Mouse (Mus musculus) forebrain, embryonic 10.5 days (tissue): ENCODE results near the gene Zfp511. TPM values are rescaled to one million over a fixed set of nuclear protein-coding genes. Genes with fewer than 3 reads are reported as not detected.

Experiments used
- DNase-seq: peaks from one replicate; pipeline ENCODE4 v3.0.0-alpha.2; 2017; ENCODE audit warnings: low spot score; ENCODE audit errors: extremely low spot score
- H3K27ac ChIP-seq: fragments of 300-500 bp; sonication (generic); 2 replicates; pipeline ENCODE4 v1.5.1; 2016; ENCODE audit warnings: mild to moderate bottlenecking
- H3K27me3 ChIP-seq: fragments of 300-500 bp; sonication (generic); 2 replicates; pipeline ENCODE4 v1.6.1; 2016; ENCODE audit warnings: mild to moderate bottlenecking; ENCODE audit not compliant: poor library complexity, severe bottlenecking
- H3K36me3 ChIP-seq: fragments of 300-500 bp; sonication (generic); replicated peaks from 2 replicates; pipeline ENCODE4 v1.6.1; 2016; ENCODE audit warnings: mild to moderate bottlenecking, moderate library complexity
- H3K4me1 ChIP-seq: fragments of 300-500 bp; sonication (generic); 2 replicates; pipeline ENCODE4 v1.6.1; 2016
- H3K4me3 ChIP-seq: fragments of 300-500 bp; sonication (generic); 2 replicates; pipeline ENCODE4 v1.5.1; 2016; ENCODE audit warnings: mild to moderate bottlenecking, moderate library complexity
- H3K9me3 ChIP-seq: fragments of 300-500 bp; sonication (generic); 2 replicates; pipeline ENCODE4 v1.6.1; 2016; ENCODE audit warnings: mild to moderate bottlenecking, moderate library complexity
- WGBS: fragments of 180-500 bp; shearing (Covaris S2); methylation state at CpG from one replicate; pipeline ENCODE4 v1.1.7; 2016; 5-methylcytosine and 5-hydroxymethylcytosine counted together
- microRNA-seq: library from miRNA; unstranded; fragments of <30 nt; microRNA quantifications from one replicate; pipeline ENCODE4, GENCODE M21; 2017
- polyA plus RNA-seq: library from polyadenylated mRNA; unstranded; fragments of >200 nt; fragmentation: Nextera tagmentation; extraction: Ambion mirVana; gene quantifications from 2 replicates; pipeline ENCODE4 v1.2.1, GENCODE M21; 2016

The Zfp511 gene
- polyA plus RNA-seq, 1 experiment from 2014 or later: 41.7 TPM

DNA sequence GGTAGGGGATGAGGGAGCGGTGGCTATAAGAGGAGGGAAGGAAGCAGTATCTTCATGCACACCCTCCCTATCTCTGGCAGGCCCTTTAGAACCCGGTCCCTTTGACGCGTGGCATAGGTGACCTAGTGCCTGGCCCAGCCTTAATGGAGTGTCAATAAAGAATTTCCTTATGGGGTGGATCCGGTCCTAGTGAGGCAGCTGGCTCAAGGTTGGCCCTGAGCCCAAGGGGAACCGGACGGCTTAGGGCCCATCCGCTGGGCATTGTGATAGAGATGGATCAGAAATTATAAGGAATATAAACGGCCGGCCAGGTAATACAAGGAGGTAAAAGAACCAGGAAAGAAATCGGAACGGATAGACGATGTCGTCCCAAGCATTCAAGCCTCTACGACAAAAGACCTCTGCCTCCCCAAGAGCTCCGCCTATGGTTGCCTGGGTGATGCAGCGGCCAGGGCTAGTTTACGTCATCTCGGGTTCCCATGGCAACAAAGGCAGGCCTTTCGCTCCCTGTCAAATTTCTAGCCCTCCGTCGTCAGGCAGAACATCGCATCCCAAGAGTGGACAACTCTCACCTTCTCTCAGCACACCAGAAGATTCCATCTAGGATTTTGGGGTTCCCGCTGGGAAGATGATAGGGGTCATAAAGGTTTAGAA is 44.4 kb downstream of the Zfp511 start:
- peaks cover 36% of the 10 kb centered on the region for H3K4me1 ChIP-seq
- DNase-seq: peak; percentile 89
- H3K36me3 ChIP-seq: no peaks in the 10 kb centered on the region
- H3K27me3 ChIP-seq: peaks cover 56% of the 10 kb centered on the region
- peak overlapping the region; percentile 79 for H3K27ac ChIP-seq
- H3K9me3 ChIP-seq: no peaks in the 10 kb centered on the region
- 4% methylated on average over 24 of the region's 24 CpGs for WGBS
- H3K4me3 ChIP-seq: peak overlapping the region; percentile 49

- H3K4me3 ChIP-seq: peak overlapping the region; percentile 49
- WGBS: 13% methylated on average over 20 of the region's 20 CpGs
- peaks cover 36% of the 10 kb centered on the region for H3K4me1 ChIP-seq
- DNase-seq: no peak
- no peaks in the 10 kb centered on the region for H3K9me3 ChIP-seq
- no peak overlapping the region for H3K27ac ChIP-seq
- H3K36me3 ChIP-seq: no peaks in the 10 kb centered on the region
- H3K27me3 ChIP-seq: peaks cover 49% of the 10 kb centered on the region
These were observed 45.4 kb downstream of the Zfp511 start for GRCm38 (mm10) chr7:140081408-140082241.

GRCm38 (mm10) chr7:140082242-140082678 is 46.1 kb downstream of the Zfp511 start, which contains the start of gene Caly:
Caly (minus strand) TSS chr7:140082548.
- WGBS: 7% methylated on average over 18 of the region's 18 CpGs
- Histone ChIP-seq H3K27ac (no peak within 1 kb of the TSS), H3K9me3 (no peaks in the 10 kb centered on the region), H3K36me3 (no peaks in the 10 kb centered on the region), H3K27me3 (peaks cover 49% of the 10 kb centered on the region), H3K4me3 (peak within 1 kb of the TSS; percentile 49), H3K4me1 (peaks cover 39% of the 10 kb centered on the region)
- DNase-seq: peak; percentile 79

Small RNAs within 50 kb of the gene (microRNA-seq; reads per million reads assigned to microRNA genes)
- not detected for gene Mir7062

Other genes starting within 250 kb of the Zfp511 start
- gene Adgra1, start 202.2 kb upstream of the Zfp511 start, polyA plus RNA-seq: 1.1 and 1.8 TPM in 2 replicates
- 0.26 and 0.33 TPM in 2 replicates for gene Kndc1, start 141.7 kb upstream of the Zfp511 start, polyA plus RNA-seq
- 0.25 TPM in 1 of 2 replicates, not detected in the other for gene Utf1, start 92.6 kb upstream of the Zfp511 start, polyA plus RNA-seq
- 0.67 and 0.91 TPM in 2 replicates for gene 6430531B16Rik, start 57.6 kb upstream of the Zfp511 start, polyA plus RNA-seq
- gene Adam8, start 43.8 kb upstream of the Zfp511 start, polyA plus RNA-seq: 1.6 and 2.4 TPM in 2 replicates
- 80.6 and 81.1 TPM in 2 replicates for gene Tubgcp2, start 278 bp downstream of the Zfp511 start, polyA plus RNA-seq
- gene Msx3, start 12.7 kb downstream of the Zfp511 start, polyA plus RNA-seq: 0.31 and 0.69 TPM in 2 replicates
- 0.58 and 2.1 TPM in 2 replicates for gene Caly, start 46.2 kb downstream of the Zfp511 start, polyA plus RNA-seq
- not detected in 2 replicates for gene Prap1, start 57.0 kb downstream of the Zfp511 start, polyA plus RNA-seq
- 11.5 and 12.1 TPM in 2 replicates for gene Fuom, start 66.0 kb downstream of the Zfp511 start, polyA plus RNA-seq
- gene Paox, start 79.4 kb downstream of the Zfp511 start, polyA plus RNA-seq: 17.2 and 17.3 TPM in 2 replicates
- 151 TPM in 2 replicates for gene Echs1, start 80.1 kb downstream of the Zfp511 start, polyA plus RNA-seq
- gene Mtg1, start 101.2 kb downstream of the Zfp511 start, polyA plus RNA-seq: 33.9 and 35.0 TPM in 2 replicates
- 0.20 and 0.62 TPM in 2 replicates for gene Sprn, start 118.5 kb downstream of the Zfp511 start, polyA plus RNA-seq
- not detected in 2 replicates for gene Olfr522, start 128.4 kb downstream of the Zfp511 start, polyA plus RNA-seq
- not detected in 2 replicates for gene Olfr523, start 136.8 kb downstream of the Zfp511 start, polyA plus RNA-seq
- gene Olfr524, start 169.6 kb downstream of the Zfp511 start, polyA plus RNA-seq: not detected in 2 replicates
- not detected in 2 replicates for gene Cd163l1, start 181.9 kb downstream of the Zfp511 start, polyA plus RNA-seq
- gene 5830411N06Rik, start 210.9 kb downstream of the Zfp511 start, polyA plus RNA-seq: not detected in 2 replicates